Mouse (Mus musculus) stomach, postnatal 0 days (tissue): ENCODE results near the gene Gm4846. TPM values are rescaled to one million over a fixed set of nuclear protein-coding genes. Genes with fewer than 3 reads are reported as not detected.

Experiments used
- ATAC-seq: fragments of 200-750 bp; cut with Nextera tagmentation; 2 replicates; pipeline ENCODE4 v1.8.0; 2017; ENCODE audit not compliant: low FRiP score, low TSS enrichment
- DNase-seq: peaks from one replicate; pipeline ENCODE4 v3.0.0-alpha.2; 2016; ENCODE audit warnings: low spot score
- H3K27ac ChIP-seq: fragments of 300-500 bp; sonication (generic); replicated peaks from 2 replicates; pipeline ENCODE4 v1.5.1; 2014; ENCODE audit warnings: mild to moderate bottlenecking, control low read depth
- H3K27me3 ChIP-seq: fragments of 300-500 bp; sonication (generic); 2 replicates; pipeline ENCODE4 v1.6.1; 2014; ENCODE audit warnings: low read length; ENCODE audit not compliant: control insufficient read depth, insufficient read depth
- H3K36me3 ChIP-seq: fragments of 300-500 bp; sonication (generic); 2 replicates; pipeline ENCODE4 v1.6.1; 2014; ENCODE audit warnings: low read length, mixed read lengths; ENCODE audit not compliant: control insufficient read depth, insufficient read depth
- H3K4me1 ChIP-seq: fragments of 300-500 bp; sonication (generic); replicated peaks from 2 replicates; pipeline ENCODE4 v1.6.1; 2014; ENCODE audit warnings: antibody characterized with exemption; ENCODE audit not compliant: control insufficient read depth, insufficient read depth
- H3K4me2 ChIP-seq: fragments of 300-500 bp; sonication (generic); replicated peaks from 2 replicates; pipeline ENCODE4 v1.6.1; 2014; ENCODE audit warnings: low read depth, mild to moderate bottlenecking, control low read depth, moderate library complexity
- H3K4me3 ChIP-seq: fragments of 300-500 bp; sonication (generic); 2 replicates; pipeline ENCODE4 v1.5.1; 2014; ENCODE audit warnings: low read depth, low read length, control low read depth
- H3K9ac ChIP-seq: fragments of 300-500 bp; sonication (generic); 2 replicates; pipeline ENCODE4 v1.6.1; 2014; ENCODE audit warnings: mild to moderate bottlenecking, low read length, control low read depth, mixed read lengths
- H3K9me3 ChIP-seq: fragments of 300-500 bp; sonication (generic); 2 replicates; pipeline ENCODE4 v1.6.1; 2016; ENCODE audit warnings: low read length; ENCODE audit not compliant: control insufficient read depth
- CTCF ChIP-seq: IDR thresholded peaks from 2 replicates; pipeline ENCODE4 v1.5.1; 2016; ENCODE audit warnings: antibody characterized with exemption, low read depth, mild to moderate bottlenecking, moderate library complexity
- EP300 ChIP-seq: optimal IDR thresholded peaks from 2 replicates; pipeline ENCODE3; 2016; ENCODE audit warnings: antibody characterized with exemption
- WGBS: fragments of 180-500 bp; shearing (Covaris S2); extraction: QIAGEN DNeasy Blood & Tissue Kit; methylation state at CpG from one replicate; pipeline ENCODE4 v1.1.7; 2014; 5-methylcytosine and 5-hydroxymethylcytosine counted together
- polyA plus RNA-seq: library from polyadenylated mRNA; unstranded; fragments of >200 nt; fragmentation: Nextera tagmentation; extraction: Ambion mirVana; gene quantifications from 2 replicates; pipeline ENCODE4 v1.2.1, GENCODE M21; 2015

Gm4846 gene
- polyA plus RNA-seq, 1 experiment from 2014 or later: not detected

DNA sequence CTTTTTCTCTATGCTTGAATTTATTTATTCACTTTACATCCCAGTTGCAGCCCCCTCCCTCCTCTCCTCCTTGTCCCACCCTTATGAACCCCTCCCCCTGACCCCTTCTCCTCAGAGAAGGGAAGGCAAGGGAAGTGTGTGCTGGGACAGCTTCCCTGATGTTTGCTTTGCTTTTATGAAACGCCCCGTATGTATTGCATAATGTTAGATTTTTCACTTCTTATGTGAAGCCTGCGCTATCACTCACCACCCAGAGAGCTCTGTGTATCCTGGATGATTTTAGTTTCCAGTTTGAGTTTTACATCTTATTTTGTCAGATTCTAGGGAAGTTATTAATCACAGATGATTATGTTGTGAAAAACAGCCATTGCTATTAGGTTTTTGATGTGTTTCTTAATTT, 30.2 kb downstream of the Gm4846 start:
- no peak for ATAC-seq
- 44% methylated on average over 3 of the region's 3 CpGs for WGBS

DNA sequence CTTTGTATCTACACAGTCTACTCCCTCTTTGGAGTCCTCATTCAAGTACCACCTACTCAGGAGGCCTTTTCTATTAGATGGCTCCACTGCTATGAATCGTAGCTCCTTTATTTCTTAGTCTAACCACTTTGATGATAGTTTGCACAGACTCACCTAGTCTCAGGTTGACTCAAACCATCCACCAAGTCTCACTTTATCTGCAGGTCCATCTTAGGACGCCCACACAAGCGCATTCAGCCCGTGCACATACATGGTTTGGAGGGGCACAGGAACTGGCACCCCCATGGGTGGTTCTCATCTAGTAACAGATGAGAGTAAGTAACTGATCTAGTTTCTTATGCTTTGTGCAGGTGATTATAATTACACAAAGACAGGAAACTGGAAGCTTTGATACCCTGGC, 34.8 kb downstream of the Gm4846 start:
- DNase-seq (no peak), ATAC-seq (no peak)
- 81% methylated on average over 4 of the region's 4 CpGs for WGBS
- no peak overlapping the region for H3K9ac ChIP-seq
- no peaks in the 10 kb centered on the region for H3K9me3 ChIP-seq
- no peak overlapping the region for H3K4me3 ChIP-seq
- no peaks in the 10 kb centered on the region; the same call in 1 of the 2 replicates for H3K4me1 ChIP-seq
- H3K4me2 ChIP-seq: no peak overlapping the region
- no peaks in the 10 kb centered on the region for H3K36me3 ChIP-seq
- no peak for TF ChIP-seq EP300
- TF ChIP-seq CTCF: no peak
- no peaks in the 10 kb centered on the region for H3K27me3 ChIP-seq
- no peak overlapping the region for H3K27ac ChIP-seq

More for the DNA sequence above, 30.2 kb downstream of the Gm4846 start:
- Histone ChIP-seq H3K4me1 (no peaks in the 10 kb centered on the region; the same call in 1 of the 2 replicates), H3K36me3 (no peaks in the 10 kb centered on the region), H3K9me3 (no peaks in the 10 kb centered on the region), H3K4me3 (no peak overlapping the region), H3K27ac (no peak overlapping the region), H3K9ac (no peak overlapping the region), H3K4me2 (no peak overlapping the region), H3K27me3 (no peaks in the 10 kb centered on the region)
- TF ChIP-seq CTCF: no peak
- TF ChIP-seq EP300: no peak
- no peak for DNase-seq

DNA sequence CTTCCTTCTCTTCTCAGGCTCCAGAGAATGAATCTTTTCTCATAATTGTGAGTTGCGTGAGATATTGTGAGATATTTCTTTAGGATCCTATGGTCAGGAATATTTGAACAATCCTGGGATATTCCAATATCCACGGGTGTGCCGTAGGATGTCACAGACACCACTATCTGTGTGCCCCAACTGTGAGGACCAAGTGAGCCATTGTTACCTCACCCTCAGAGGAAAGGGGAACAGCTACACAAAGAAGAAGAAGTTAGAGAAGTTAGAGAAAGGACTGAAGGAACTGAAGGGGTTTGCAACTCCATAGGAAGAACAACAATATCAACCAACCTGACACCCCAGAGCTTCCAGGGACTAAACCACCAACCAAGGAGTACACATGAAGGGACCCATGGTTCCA, 55.4 kb downstream of the Gm4846 start:
- no peak for TF ChIP-seq EP300
- no peak for TF ChIP-seq CTCF
- 92% methylated on average over 3 of the region's 3 CpGs for WGBS
- ATAC-seq: no peak

DNA sequence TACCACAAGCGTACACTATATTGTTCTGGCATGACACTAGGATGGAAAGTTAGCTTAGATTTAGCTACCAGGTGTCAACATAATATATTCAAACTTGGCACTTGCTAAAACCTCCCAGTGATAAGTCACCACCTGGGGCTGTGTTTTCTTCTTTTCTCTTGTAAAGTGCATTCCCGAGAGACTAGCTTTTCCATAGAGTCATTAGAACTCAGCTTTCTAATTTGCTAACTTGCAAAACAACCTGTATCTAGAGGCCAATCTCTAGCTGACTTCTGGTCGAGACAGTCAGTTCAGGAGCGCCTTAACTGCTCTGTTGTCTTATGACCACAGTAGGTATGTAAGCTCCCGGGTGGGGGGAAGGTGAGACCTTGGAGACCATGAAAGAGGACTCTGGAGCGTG, 58.0 kb downstream of the Gm4846 start:
- Histone ChIP-seq H3K4me2 (no peak overlapping the region), H3K4me1 (no peaks in the 10 kb centered on the region), H3K27me3 (no peaks in the 10 kb centered on the region), H3K9ac (no peak overlapping the region), H3K27ac (no peak overlapping the region), H3K4me3 (no peak overlapping the region), H3K9me3 (no peaks in the 10 kb centered on the region), H3K36me3 (no peaks in the 10 kb centered on the region)
- no peak for TF ChIP-seq EP300
- no peak for TF ChIP-seq CTCF
- DNase-seq: no peak
- ATAC-seq: no peak
- WGBS: 54% methylated on average over 6 of the region's 6 CpGs

More for the DNA sequence above, 55.4 kb downstream of the Gm4846 start:
- DNase-seq: no peak
- no peak overlapping the region for H3K4me2 ChIP-seq
- H3K9me3 ChIP-seq: no peaks in the 10 kb centered on the region
- no peak overlapping the region for H3K9ac ChIP-seq
- H3K27me3 ChIP-seq: no peaks in the 10 kb centered on the region
- H3K36me3 ChIP-seq: no peaks in the 10 kb centered on the region
- H3K4me3 ChIP-seq: no peak overlapping the region
- no peaks in the 10 kb centered on the region for H3K4me1 ChIP-seq
- no peak overlapping the region for H3K27ac ChIP-seq

Other genes with a start within 250 kb of the Gm4846 start
- gene Ildr2, start 243.4 kb downstream of the Gm4846 start, polyA plus RNA-seq: 0.50 and 0.64 TPM in 2 replicates
- 18.6 and 18.8 TPM in 2 replicates for gene Tada1, start 118.5 kb downstream of the Gm4846 start, polyA plus RNA-seq
- 4.0 and 4.1 TPM in 2 replicates for gene Pogk, start 87.7 kb downstream of the Gm4846 start, polyA plus RNA-seq
- not detected in 2 replicates for gene Gm4847, start 150.1 kb upstream of the Gm4846 start, polyA plus RNA-seq
- not detected in 2 replicates for gene Fmo9, start 184.3 kb upstream of the Gm4846 start, polyA plus RNA-seq